Mouse (Mus musculus) kidney, adult 2 months (tissue): Measurements from ENCODE around the gene Armcx6.

Experiments
- CTCF ChIP-seq: fragments of 200-500 bp; conservative IDR thresholded peaks from 2 replicates; pipeline ENCODE4 v1.5.1; 2011; ENCODE audit warnings: low read depth, mild to moderate bottlenecking, control low read depth, low read length, moderate library complexity, mixed read lengths; ENCODE audit not compliant: insufficient read depth, insufficient read length
- POLR2A ChIP-seq: fragments of 200-500 bp; IDR thresholded peaks from one replicate; pipeline ENCODE4 v1.6.1; 2011; ENCODE audit warnings: low read depth, low read length, control low read depth

GRCm38 (mm10) chrX:134757293-134757995 is 6.2 kb upstream of the Armcx6 start:
- TF ChIP-seq POLR2A (no peak), CTCF (no peak)
